ENCODE assay signal across 13 mouse cellular contexts in the genomic region with DNA sequence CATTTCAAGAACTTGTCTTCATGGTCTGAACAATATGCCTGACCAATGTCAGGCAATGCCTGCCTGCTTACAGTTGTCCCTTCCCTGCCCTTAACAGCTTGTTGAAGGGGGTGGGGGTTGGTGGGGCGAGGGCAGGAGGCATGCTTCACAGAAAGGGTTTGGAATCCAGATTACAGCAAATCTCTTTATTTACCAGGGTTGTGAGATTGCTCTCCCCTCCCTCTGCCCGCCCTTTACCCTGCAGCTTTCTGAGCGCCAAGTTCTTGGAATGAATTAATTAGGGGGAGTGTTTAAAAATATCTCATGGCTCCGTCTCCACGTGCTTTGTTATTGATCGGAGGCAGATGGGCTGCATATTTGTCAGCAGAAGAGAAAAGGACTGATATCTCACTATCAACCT. TPM values are rescaled to one million over a fixed set of nuclear protein-coding genes. Genes with fewer than 3 reads are reported as not detected.
A peak's percentile ranks its signal among the peaks of the same experiment; 100 is the strongest.
DNase-seq lines count a peak whose midpoint lies in the region; ATAC-seq lines count a peak whose summit lies in the region.
"Had no signal": no experiment of that assay in that cellular context is flagged by ENCODE, and none has a peak within 500 bp of the region (broad histone marks: within the 10 kb centered on the region; RNA-seq: fewer than 3 reads in every experiment).

No protein-coding gene starts in this region.

- H3K4me1 ChIP-seq in forebrain, embryonic 12.5 days, result peaks cover 48% of the 10 kb centered on the region
- peaks cover 49% of the 10 kb centered on the region for H3K4me1 ChIP-seq in hindbrain, embryonic 15.5 days (replicated peaks)
- peaks cover 67% of the 10 kb centered on the region for H3K4me1 ChIP-seq in neural tube, embryonic 13.5 days (replicated peaks)

- no peaks in the 10 kb centered on the region for H3K36me3 ChIP-seq in forebrain, embryonic 12.5 days (replicated peaks)
- H3K36me3 ChIP-seq in hindbrain, embryonic 15.5 days, result no peaks in the 10 kb centered on the region
- H3K36me3 ChIP-seq in neural tube, embryonic 13.5 days, result no peaks in the 10 kb centered on the region

- H3K4me3 ChIP-seq in forebrain, embryonic 12.5 days (replicated peaks), result no peak overlapping the region
- H3K4me3 ChIP-seq in hindbrain, embryonic 15.5 days, result peak overlapping the region; percentile 19; the same call in 1 of the 2 replicates
- H3K4me3 ChIP-seq in neural tube, embryonic 13.5 days, result peak overlapping the region; percentile 15
- H3K4me3 ChIP-seq: heart, adult 2 months had no signal

- DNase-seq in left cerebral cortex, postnatal 4 days, result peak; percentile 17
- DNase-seq in left cerebral cortex, adult 8-10 months (ENCODE audit: low spot score in 2 of 2), result no peak
- no peak for DNase-seq in ovary, postnatal 10 days (ENCODE audit: low spot score)
- no peak for DNase-seq in adrenal gland, adult 8-10 months
- DNase-seq: heart, adult 2 months; kidney, postnatal 14 days; right cerebral cortex, postnatal 4 days had no signal

- H3K9ac ChIP-seq in forebrain, embryonic 12.5 days, result 0 out of 2 replicates have a peak overlapping the region, but pooled peaks have one; percentile 12
- H3K9ac ChIP-seq in hindbrain, embryonic 15.5 days, result no peak overlapping the region
- peak overlapping the region; percentile 96 for H3K9ac ChIP-seq in neural tube, embryonic 13.5 days

- peak overlapping the region; percentile 90 for H3K4me2 ChIP-seq in forebrain, embryonic 12.5 days
- peak overlapping the region; percentile 66 for H3K4me2 ChIP-seq in hindbrain, embryonic 15.5 days
- H3K4me2 ChIP-seq in neural tube, embryonic 13.5 days, result peak overlapping the region; percentile 87

- WGBS in forebrain, embryonic 12.5 days, result 6% methylated on average over 6 of the region's 6 CpGs
- 11% methylated on average over 6 of the region's 6 CpGs for WGBS in hindbrain, embryonic 15.5 days
- WGBS in neural tube, embryonic 13.5 days, result 15% methylated on average over 6 of the region's 6 CpGs

- H3K9me3 ChIP-seq in forebrain, embryonic 12.5 days, result no peaks in the 10 kb centered on the region
- H3K9me3 ChIP-seq in hindbrain, embryonic 15.5 days, result no peaks in the 10 kb centered on the region
- H3K9me3 ChIP-seq in neural tube, embryonic 13.5 days, result no peaks in the 10 kb centered on the region

- intact Hi-C loops in left cerebral cortex, postnatal 4 days (cut with DNase I), result loop anchor here (5.0 kb wide), 1 partner anchor 211 kb away; a partner anchor contains a TSS

- ATAC-seq in forebrain, embryonic 12.5 days (ENCODE audit: low FRiP score), result peak; percentile 30; the same call in 1 of the 2 replicates
- ATAC-seq in hindbrain, embryonic 15.5 days (ENCODE audit: low FRiP score, low read depth), result no peak
- ATAC-seq in neural tube, embryonic 13.5 days (ENCODE audit: low read depth), result no peak
- ATAC-seq in cerebellum, adult (ENCODE audit: insufficient number of reproducible peaks, low FRiP score, low TSS enrichment), result no peak

- peak overlapping the region; percentile 83 for H3K27ac ChIP-seq in forebrain, embryonic 12.5 days
- peak overlapping the region; percentile 73 for H3K27ac ChIP-seq in hindbrain, embryonic 15.5 days (replicated peaks)
- H3K27ac ChIP-seq in neural tube, embryonic 13.5 days (replicated peaks), result peak overlapping the region; percentile 96
- H3K27ac ChIP-seq: heart, adult 2 months had no signal

- H3K27me3 ChIP-seq in forebrain, embryonic 12.5 days, result peaks cover 9% of the 10 kb centered on the region
- H3K27me3 ChIP-seq in hindbrain, embryonic 15.5 days, result no peaks in the 10 kb centered on the region
- H3K27me3 ChIP-seq in neural tube, embryonic 13.5 days, result peaks cover 6% of the 10 kb centered on the region

RNA-seq across cellular contexts. Expression of a gene that starts 4.9 kb away (rescaled TPM):
- 100 to 1,000 TPM; 197 to 218 TPM for total RNA-seq in left cerebral cortex, postnatal 4 days (2021)
- total RNA-seq in left cerebral cortex, adult 8-10 months (2022), result 1,000 to 10,000 TPM; 1,516 to 1,784 (median 1,611) TPM
- 12.1 and 13.1 TPM in 2 replicates for polyA plus RNA-seq in forebrain, embryonic 12.5 days (2016; fragmentation: Nextera tagmentation; extraction: Ambion mirVana)
- 18.6 and 19.1 TPM in 2 replicates for polyA plus RNA-seq in hindbrain, embryonic 15.5 days (2015; fragmentation: Nextera tagmentation; extraction: Ambion mirVana)
- polyA plus RNA-seq in neural tube, embryonic 13.5 days (2015; fragmentation: Nextera tagmentation; extraction: Ambion mirVana), result 18.8 and 22.5 TPM in 2 replicates
- total RNA-seq in adrenal gland, adult 8-10 months (2022), result 1 to 10 TPM in 3 of 4 experiments, under 1 TPM in 1; 0.90 to 2.2 (median 1.2) TPM
- total RNA-seq: megakaryocyte progenitor cell, adult 5-6 weeks; neutrophil, adult 5-6 weeks had no signal

Comparison
In these comparisons a context has a peak if more than half of its experiments do, and no peak if none do; other contexts are left out.
1. RNA of a gene that starts 4.9 kb away (total RNA-seq): 1,516 to 1,784 TPM in left cerebral cortex, adult 8-10 months and 197 to 218 TPM in left cerebral cortex, postnatal 4 days; 0.90 to 2.2 TPM in adrenal gland, adult 8-10 months; every median in the first group is over 10 times any median in the second.
2. Peak in every context shown above with its lines, with median percentiles within 50 percentile points of each other: H3K27ac ChIP-seq and H3K4me2 ChIP-seq.